Comparison of ENCODE assay signal across 9 mouse cellular contexts in genomic region chr9:48986616-48987141, GRCm38 (mm10). TPM values are rescaled to one million over a fixed set of nuclear protein-coding genes. Genes with fewer than 3 reads are reported as not detected.
DNase-seq lines count a peak whose midpoint lies in the region.
"Had no signal": no experiment of that assay in that cellular context is flagged by ENCODE, and none has a peak within 500 bp of the region (broad histone marks: within the 10 kb centered on the region; RNA-seq: fewer than 3 reads in every experiment).

No protein-coding gene starts in this region.

- H3K27ac ChIP-seq in limb, embryonic 10.5 days, result no peak overlapping the region

- peak overlapping the region; percentile 84 for H3K4me3 ChIP-seq in limb, embryonic 10.5 days

- WGBS in limb, embryonic 10.5 days, result 19% methylated on average over 7 of the region's 7 CpGs

- peak; percentile 16 to 31 for DNase-seq in frontal cortex, postnatal 36 days (ENCODE audit: low spot score in 2 of 2)
- DNase-seq in frontal cortex, postnatal 25 days (ENCODE audit: low spot score in 2 of 2), result no peak
- peak; percentile 45 to 49 for DNase-seq in cerebellum, postnatal 10 days
- DNase-seq in heart, adult 11 months, result peak; percentile 96
- peak; percentile 38 for DNase-seq in limb, embryonic 10.5 days (ENCODE audit: low spot score)
- DNase-seq in splenic B cell, adult 2 months (ENCODE audit: low read depth, low spot score), result peak; percentile 18
- DNase-seq in c-Kit-positive CD71-positive TER-119-positive erythroid progenitor cells, embryonic 14.5 days (ENCODE audit: low spot score), result no peak
- DNase-seq in thymus, postnatal 10 days (ENCODE audit: low spot score in 2 of 2), result no peak

- peaks cover 35% of the 10 kb centered on the region for H3K4me1 ChIP-seq in limb, embryonic 10.5 days

- H3K9me3 ChIP-seq in limb, embryonic 10.5 days (replicated peaks), result no peaks in the 10 kb centered on the region

- H3K36me3 ChIP-seq in limb, embryonic 10.5 days, result peaks cover 22% of the 10 kb centered on the region
- no peaks in the 10 kb centered on the region for H3K36me3 ChIP-seq in splenic B cell, adult 2 months (ENCODE audit: control insufficient read depth, insufficient read depth, low read length, poor library complexity, severe bottlenecking)

- H3K27me3 ChIP-seq in limb, embryonic 10.5 days (ENCODE audit: low read depth, poor library complexity, severe bottlenecking), result no peaks in the 10 kb centered on the region
- no peaks in the 10 kb centered on the region for H3K27me3 ChIP-seq in splenic B cell, adult 2 months (ENCODE audit: control insufficient read depth, insufficient read depth, low read length, poor library complexity, severe bottlenecking)
- H3K27me3 ChIP-seq: Patski had no signal

RNA-seq across cellular contexts. Expression of gene Usp28, which starts 1.5 kb away (rescaled TPM):
- polyA plus RNA-seq in limb, embryonic 10.5 days (2016; fragmentation: Nextera tagmentation; extraction: Ambion mirVana), result 44.6 and 45.6 TPM in 2 replicates

RNA-seq across cellular contexts. Expression of gene Htr3b, which starts 21.9 kb away (rescaled TPM):
- not detected in 2 replicates for polyA plus RNA-seq in limb, embryonic 10.5 days (2016; fragmentation: Nextera tagmentation; extraction: Ambion mirVana)
- polyA plus RNA-seq: Patski had no signal

Comparison
In these comparisons a context has a peak if more than half of its experiments do, and no peak if none do; other contexts are left out.
1. DNase-seq: peak in frontal cortex, postnatal 36 days (2 of 2), cerebellum, postnatal 10 days (2 of 2), heart, adult 11 months (single experiment), limb, embryonic 10.5 days (single experiment) and splenic B cell, adult 2 months (single experiment); none in frontal cortex, postnatal 25 days (0 of 2), c-Kit-positive CD71-positive TER-119-positive erythroid progenitor cells, embryonic 14.5 days (single experiment) and thymus, postnatal 10 days (0 of 2).